Mouse (Mus musculus) embryonic facial prominence, embryonic 12.5 days (tissue): ENCODE measurements around the gene Fbxl8. TPM values are rescaled to one million over a fixed set of nuclear protein-coding genes. Genes with fewer than 3 reads are reported as not detected.

Source experiments
- ATAC-seq: fragments of 200-750 bp; cut with Nextera tagmentation; 2 replicates; pipeline ENCODE4 v1.8.0; 2017; ENCODE audit not compliant: insufficient number of reproducible peaks, insufficient read depth, low FRiP score, low TSS enrichment
- H3K27ac ChIP-seq: fragments of 300-500 bp; sonication (generic); 2 replicates; pipeline ENCODE4 v1.5.1; 2016; ENCODE audit warnings: mild to moderate bottlenecking
- H3K27me3 ChIP-seq: fragments of 300-500 bp; sonication (generic); 2 replicates; pipeline ENCODE4 v1.6.1; 2016; ENCODE audit warnings: mild to moderate bottlenecking, moderate library complexity
- H3K36me3 ChIP-seq: fragments of 300-500 bp; sonication (generic); 2 replicates; pipeline ENCODE4 v1.6.1; 2016; ENCODE audit warnings: mild to moderate bottlenecking
- H3K4me1 ChIP-seq: fragments of 300-500 bp; sonication (generic); 2 replicates; pipeline ENCODE4 v1.6.1; 2016
- H3K4me2 ChIP-seq: fragments of 300-500 bp; sonication (generic); replicated peaks from 2 replicates; pipeline ENCODE4 v1.6.1; 2016; ENCODE audit warnings: mild to moderate bottlenecking, moderate library complexity
- H3K4me3 ChIP-seq: fragments of 300-500 bp; sonication (generic); 2 replicates; pipeline ENCODE4 v1.5.1; 2016; ENCODE audit warnings: mild to moderate bottlenecking
- H3K9ac ChIP-seq: fragments of 300-500 bp; sonication (generic); 2 replicates; pipeline ENCODE4 v1.6.1; 2016; ENCODE audit warnings: mild to moderate bottlenecking, moderate library complexity
- H3K9me3 ChIP-seq: fragments of 300-500 bp; sonication (generic); 2 replicates; pipeline ENCODE4 v1.6.1; 2016; ENCODE audit warnings: mild to moderate bottlenecking, moderate library complexity
- WGBS: fragments of 180-500 bp; shearing (Covaris S2); methylation state at CpG from one replicate; pipeline ENCODE4 v1.1.7; 2016; 5-methylcytosine and 5-hydroxymethylcytosine counted together
- polyA plus RNA-seq: library from polyadenylated mRNA; unstranded; fragments of >200 nt; fragmentation: Nextera tagmentation; extraction: Ambion mirVana; gene quantifications from 2 replicates; pipeline ENCODE4 v1.2.1, GENCODE M21; 2016

Fbxl8 gene
- polyA plus RNA-seq, 1 experiment from 2014 or later = 1.4 TPM

DNA sequence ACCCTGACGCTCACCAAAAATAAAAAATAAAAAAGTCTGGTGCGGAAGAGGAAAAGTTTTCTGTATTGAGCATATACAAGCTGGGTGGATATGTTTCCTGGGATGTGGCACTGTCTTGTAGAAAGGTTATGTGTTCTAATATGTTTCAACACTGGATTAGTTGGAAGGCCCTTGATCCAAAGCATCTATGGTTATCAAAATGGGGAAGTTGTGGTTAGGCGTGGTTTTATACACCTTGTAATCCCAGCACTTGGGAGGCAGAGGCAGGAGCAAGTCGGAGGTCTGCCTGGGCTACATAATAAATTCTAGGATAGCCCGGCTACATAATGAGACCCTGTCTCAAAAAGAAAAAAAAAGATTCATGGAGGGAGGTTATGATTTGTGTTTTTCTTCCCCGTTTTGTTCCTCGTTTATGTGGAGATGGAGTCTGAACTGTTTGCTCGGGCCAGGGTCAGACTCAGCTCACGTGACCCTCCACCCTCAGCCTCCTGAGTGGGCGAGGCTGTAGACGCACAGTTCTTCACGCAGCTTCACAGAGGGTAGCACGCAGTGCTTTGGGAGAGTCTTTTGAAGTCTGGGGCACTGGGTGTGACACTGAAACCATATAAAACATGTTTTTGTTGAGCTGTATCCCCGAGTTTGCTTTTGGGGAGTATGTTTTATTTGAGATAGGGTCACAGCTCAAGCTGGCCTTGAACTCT, 26.9 kb upstream of the Fbxl8 start:
- no peaks in the 10 kb centered on the region for H3K9me3 ChIP-seq
- H3K9ac ChIP-seq = no peak overlapping the region
- H3K4me1 ChIP-seq = no peaks in the 10 kb centered on the region
- no peak overlapping the region for H3K4me3 ChIP-seq
- H3K27ac ChIP-seq = no peak overlapping the region
- no peak overlapping the region for H3K4me2 ChIP-seq
- H3K36me3 ChIP-seq = peaks cover 52% of the 10 kb centered on the region
- no peaks in the 10 kb centered on the region for H3K27me3 ChIP-seq
- 90% methylated on average over 14 of the region's 14 CpGs for WGBS
- ATAC-seq = no peak

DNA sequence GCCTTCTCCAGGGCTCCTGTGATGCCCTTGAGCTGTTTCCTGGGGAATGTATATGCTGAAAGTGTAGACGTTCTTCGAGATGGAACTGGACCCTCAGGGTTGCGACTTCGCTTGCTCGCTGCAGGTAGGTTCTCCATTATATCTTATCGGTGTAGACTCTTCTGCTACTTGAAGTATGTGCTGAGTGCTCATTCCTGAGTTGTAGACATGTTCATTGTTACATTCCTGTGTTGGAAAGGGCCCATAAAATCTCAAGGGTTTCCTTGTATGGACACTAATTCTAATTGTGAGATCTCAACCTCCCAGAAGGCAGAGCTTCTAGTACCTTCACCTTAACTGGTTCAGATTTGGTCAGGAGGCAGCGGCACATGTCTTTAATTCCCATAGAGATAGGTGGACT, 23.4 kb upstream of the Fbxl8 start:
- no peaks in the 10 kb centered on the region for H3K9me3 ChIP-seq
- 94% methylated on average over 7 of the region's 7 CpGs for WGBS
- no peak overlapping the region for H3K4me3 ChIP-seq
- no peak overlapping the region for H3K27ac ChIP-seq
- no peaks in the 10 kb centered on the region for H3K27me3 ChIP-seq
- no peak overlapping the region for H3K9ac ChIP-seq
- H3K4me1 ChIP-seq = no peaks in the 10 kb centered on the region
- no peak for ATAC-seq
- H3K36me3 ChIP-seq = peaks cover 44% of the 10 kb centered on the region
- H3K4me2 ChIP-seq = no peak overlapping the region

DNA sequence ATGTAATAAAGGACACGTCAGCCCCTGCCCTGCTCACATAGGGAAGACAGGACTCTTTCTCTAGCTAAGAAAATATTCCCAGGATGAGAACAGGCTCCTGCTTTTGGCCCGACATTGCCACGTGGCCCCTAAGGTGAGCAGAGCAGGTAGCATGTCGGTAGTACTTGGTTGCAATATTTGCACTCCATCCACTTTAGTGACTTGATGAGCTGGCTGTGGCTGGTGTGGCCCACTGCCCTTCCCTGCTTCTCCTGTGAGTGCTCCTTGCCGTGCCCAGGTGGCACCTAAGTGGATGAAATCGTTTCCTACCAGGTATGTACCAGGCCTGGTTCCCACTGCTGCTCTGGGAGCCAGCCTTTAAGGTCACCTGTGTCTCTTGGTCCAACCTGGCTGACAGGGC, 12.5 kb upstream of the Fbxl8 start:
- Histone ChIP-seq H3K27me3 (peaks cover 14% of the 10 kb centered on the region; the same call in 1 of the 2 replicates), H3K36me3 (peaks cover 46% of the 10 kb centered on the region)
- no peak for ATAC-seq

DNA sequence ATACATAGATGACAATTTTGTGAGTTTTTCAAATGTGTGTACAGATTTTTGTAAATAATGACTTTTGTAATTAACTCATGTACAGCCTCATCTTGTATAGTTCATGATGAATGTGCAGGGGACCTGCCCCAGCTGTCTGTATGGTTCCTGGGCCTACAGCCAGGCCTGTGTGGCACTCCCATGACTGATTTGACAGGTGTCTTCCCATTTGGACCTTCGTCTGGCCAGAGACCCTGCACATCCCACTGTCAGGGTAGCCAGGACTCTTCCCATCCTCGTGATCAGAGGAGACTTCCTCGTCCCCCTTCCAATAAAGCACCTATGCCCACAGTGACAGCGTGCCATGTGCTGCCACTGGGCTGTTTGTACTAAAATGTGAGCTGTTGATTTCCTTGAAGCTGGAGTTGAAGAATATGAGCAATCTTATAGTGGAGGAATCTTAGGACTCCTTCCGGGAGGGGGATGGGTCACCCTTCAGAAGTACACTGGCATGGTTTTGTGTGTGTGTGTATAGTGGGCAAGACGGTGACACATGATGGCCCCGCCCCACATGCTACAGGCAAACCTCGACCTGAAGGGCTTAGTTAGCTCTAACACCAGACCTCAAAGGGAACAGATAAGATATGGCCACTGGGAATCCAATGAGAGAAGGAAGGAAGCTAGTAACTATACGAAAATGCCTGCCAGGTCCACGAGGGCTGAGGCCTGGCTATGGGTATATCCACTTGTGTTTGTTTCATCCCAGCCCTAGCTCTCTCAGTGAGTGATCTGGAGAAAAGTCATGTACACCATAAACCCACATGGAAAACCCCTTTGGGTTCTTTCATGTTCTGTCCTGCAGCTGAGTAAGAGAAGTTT, 11.5 kb upstream of the Fbxl8 start:
- WGBS = 86% methylated on average over 10 of the region's 10 CpGs
- Histone ChIP-seq H3K4me2 (no peak overlapping the region), H3K9me3 (no peaks in the 10 kb centered on the region), H3K9ac (no peak overlapping the region), H3K27ac (no peak overlapping the region), H3K4me1 (peaks cover 14% of the 10 kb centered on the region), H3K36me3 (peaks cover 43% of the 10 kb centered on the region), H3K4me3 (no peak overlapping the region), H3K27me3 (peaks cover 23% of the 10 kb centered on the region)
- no peak for ATAC-seq

More for the DNA sequence above, 12.5 kb upstream of the Fbxl8 start:
- Histone ChIP-seq H3K9ac (no peak overlapping the region), H3K4me1 (peaks cover 14% of the 10 kb centered on the region), H3K27ac (no peak overlapping the region), H3K4me3 (no peak overlapping the region), H3K9me3 (no peaks in the 10 kb centered on the region), H3K4me2 (no peak overlapping the region)
- WGBS = 89% methylated on average over 6 of the region's 6 CpGs

DNA sequence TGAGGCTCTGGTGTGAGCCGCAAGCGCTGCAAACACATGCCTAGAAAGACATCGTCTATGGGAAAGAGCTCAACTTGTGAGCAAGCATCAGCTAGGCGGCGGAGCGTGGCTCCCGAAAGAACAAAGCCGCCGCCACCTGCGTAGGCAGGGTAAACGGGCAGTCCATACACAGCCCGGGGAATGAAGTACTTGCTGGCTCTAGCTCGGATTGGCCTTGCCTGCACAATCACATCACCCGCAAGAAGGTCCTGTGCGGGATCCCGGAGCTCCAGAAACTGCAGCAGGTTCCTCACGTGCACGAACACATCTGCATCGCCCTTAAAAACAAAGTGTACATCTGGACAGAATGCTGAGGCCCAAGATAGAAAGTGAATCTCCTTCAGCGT, 10.7 kb upstream of the Fbxl8 start:
- Histone ChIP-seq H3K27me3 (peaks cover 31% of the 10 kb centered on the region), H3K9me3 (no peaks in the 10 kb centered on the region), H3K4me2 (peak overlapping the region; percentile 96), H3K4me3 (peak overlapping the region; percentile 66), H3K36me3 (peaks cover 35% of the 10 kb centered on the region), H3K4me1 (peaks cover 16% of the 10 kb centered on the region), H3K9ac (peak overlapping the region; percentile 72; the same call in 1 of the 2 replicates), H3K27ac (no peak overlapping the region)
- ATAC-seq = no peak
- WGBS = 42% methylated on average over 20 of the region's 20 CpGs

DNA sequence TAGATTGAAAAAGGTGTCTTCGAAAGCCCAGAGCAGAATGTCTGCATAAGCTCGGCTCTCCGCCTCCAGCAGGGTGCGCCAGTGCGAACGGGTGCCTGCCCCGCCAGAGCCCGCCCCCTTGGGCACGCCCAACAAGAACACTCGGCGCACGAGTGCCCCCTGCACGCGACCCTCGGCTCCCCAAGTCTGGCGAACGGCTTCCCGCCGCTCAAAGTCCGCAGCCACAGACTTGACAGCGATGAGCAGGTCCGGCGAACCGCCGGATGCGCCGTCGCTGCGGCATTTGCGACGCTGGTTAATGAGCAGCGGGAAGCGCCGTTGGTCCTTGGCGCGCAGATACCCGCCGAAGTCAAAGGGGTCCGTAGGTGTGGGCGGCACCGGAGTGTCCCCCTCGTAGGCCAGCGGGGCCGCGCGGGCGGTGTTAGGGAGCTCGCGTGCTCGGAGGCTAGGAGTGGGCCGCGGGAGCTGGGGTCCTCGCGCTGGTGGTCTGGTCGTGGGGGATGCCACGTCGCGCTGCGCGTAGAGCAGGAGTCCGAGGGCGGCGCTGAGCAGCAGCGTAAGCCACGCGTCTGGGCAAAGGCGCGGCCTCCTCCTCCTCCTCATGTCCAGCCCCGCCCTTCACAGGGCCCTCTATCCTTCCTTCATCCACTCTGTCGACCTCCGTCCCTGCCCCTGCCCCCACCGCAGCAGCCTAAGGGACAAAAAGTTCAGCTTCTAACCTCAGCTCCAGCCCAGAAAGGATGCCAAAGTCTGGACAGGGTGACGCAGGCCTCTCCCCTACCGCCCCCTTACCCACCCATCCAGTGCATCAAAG, 10.1 kb upstream of the Fbxl8 start:
- ATAC-seq = peak; percentile 85
- Histone ChIP-seq H3K9me3 (no peaks in the 10 kb centered on the region), H3K9ac (peak overlapping the region; percentile 72), H3K4me1 (peaks cover 21% of the 10 kb centered on the region), H3K4me2 (peak overlapping the region; percentile 96), H3K4me3 (peak overlapping the region; percentile 66), H3K27me3 (peaks cover 37% of the 10 kb centered on the region), H3K36me3 (peaks cover 29% of the 10 kb centered on the region), H3K27ac (peak overlapping the region; percentile 73; the same call in 1 of the 2 replicates)
- WGBS = 1% methylated on average over 72 of the region's 74 CpGs

DNA sequence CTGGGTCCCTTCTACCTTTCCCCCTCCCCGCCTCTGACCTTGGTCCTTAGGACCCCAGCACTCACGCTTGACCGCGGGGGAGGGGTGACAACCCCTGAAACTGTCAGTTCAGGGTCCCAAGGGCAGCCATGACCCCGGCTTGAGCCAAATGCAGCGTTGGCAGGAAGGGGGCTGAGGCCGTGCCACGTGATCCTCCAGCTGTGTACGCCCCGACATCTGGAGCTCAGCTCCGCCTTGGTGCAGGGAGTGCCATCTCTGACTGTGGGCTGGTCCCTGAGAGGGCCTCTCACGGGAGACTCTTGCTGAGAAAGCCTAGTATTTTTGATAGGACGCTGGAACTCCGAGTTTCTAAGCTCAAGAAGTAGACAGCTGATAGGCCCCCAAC, 9.5 kb upstream of the Fbxl8 start, which contains the start of gene B3gnt9:
TSS of gene B3gnt9 (minus strand) at position 188 of the 385 bp plus-strand sequence.
- peak within 1 kb of the TSS; percentile 72 for H3K9ac ChIP-seq
- no peaks in the 10 kb centered on the region for H3K9me3 ChIP-seq
- 1% methylated on average over 14 of the region's 14 CpGs for WGBS
- peaks cover 27% of the 10 kb centered on the region for H3K4me1 ChIP-seq
- H3K27me3 ChIP-seq = peaks cover 43% of the 10 kb centered on the region
- H3K27ac ChIP-seq = peak within 1 kb of the TSS; percentile 73; the same call in 1 of the 2 replicates
- ATAC-seq = peak; percentile 49; the same call in 1 of the 2 replicates
- peak within 1 kb of the TSS; percentile 66 for H3K4me3 ChIP-seq
- H3K4me2 ChIP-seq = peak within 1 kb of the TSS; percentile 96
- H3K36me3 ChIP-seq = peaks cover 23% of the 10 kb centered on the region

DNA sequence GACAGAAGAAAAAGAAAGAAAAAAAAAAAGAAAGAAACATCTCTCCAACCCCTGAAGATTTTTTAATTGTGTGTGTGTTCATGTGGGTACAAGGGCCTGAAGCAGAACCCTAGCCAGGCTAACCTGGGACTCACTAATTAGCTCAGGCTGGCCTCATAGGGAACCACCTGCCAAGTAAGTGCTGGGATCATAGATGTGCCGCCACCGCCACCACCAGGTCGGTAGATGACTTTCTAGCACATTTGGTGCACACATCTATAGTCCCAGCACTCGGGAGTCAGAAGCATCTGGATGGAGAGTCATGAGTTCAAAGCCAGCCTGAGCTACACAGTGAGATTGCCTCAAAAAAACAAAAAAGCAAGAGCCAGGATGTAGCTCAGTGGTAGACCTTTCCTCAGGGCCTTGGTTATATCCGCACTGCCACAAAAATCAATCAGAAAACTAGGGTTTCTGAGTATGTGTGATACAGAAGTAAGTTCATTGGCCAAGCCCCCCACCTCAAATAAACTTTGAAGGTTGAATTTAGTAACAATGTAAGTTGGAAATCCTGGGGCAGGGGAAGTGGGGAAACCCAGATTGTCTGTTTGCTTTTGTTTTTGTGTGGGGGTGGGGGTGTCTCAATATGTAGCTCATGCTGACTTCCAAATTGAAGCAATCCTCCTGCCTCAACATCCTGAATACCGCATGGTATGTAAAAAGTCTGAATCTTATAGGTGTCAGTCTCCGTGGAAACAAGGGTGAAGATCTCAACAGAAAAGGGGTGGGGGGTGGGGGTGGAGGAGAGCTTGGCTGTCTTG, 6.9 kb upstream of the Fbxl8 start:
- no peak overlapping the region for H3K9ac ChIP-seq
- no peak overlapping the region for H3K27ac ChIP-seq
- 69% methylated on average over 7 of the region's 7 CpGs for WGBS
- peaks cover 27% of the 10 kb centered on the region for H3K4me1 ChIP-seq
- H3K4me3 ChIP-seq = no peak overlapping the region
- no peaks in the 10 kb centered on the region for H3K36me3 ChIP-seq
- H3K27me3 ChIP-seq = peaks cover 65% of the 10 kb centered on the region
- no peak for ATAC-seq
- no peaks in the 10 kb centered on the region for H3K9me3 ChIP-seq
- no peak overlapping the region for H3K4me2 ChIP-seq

DNA sequence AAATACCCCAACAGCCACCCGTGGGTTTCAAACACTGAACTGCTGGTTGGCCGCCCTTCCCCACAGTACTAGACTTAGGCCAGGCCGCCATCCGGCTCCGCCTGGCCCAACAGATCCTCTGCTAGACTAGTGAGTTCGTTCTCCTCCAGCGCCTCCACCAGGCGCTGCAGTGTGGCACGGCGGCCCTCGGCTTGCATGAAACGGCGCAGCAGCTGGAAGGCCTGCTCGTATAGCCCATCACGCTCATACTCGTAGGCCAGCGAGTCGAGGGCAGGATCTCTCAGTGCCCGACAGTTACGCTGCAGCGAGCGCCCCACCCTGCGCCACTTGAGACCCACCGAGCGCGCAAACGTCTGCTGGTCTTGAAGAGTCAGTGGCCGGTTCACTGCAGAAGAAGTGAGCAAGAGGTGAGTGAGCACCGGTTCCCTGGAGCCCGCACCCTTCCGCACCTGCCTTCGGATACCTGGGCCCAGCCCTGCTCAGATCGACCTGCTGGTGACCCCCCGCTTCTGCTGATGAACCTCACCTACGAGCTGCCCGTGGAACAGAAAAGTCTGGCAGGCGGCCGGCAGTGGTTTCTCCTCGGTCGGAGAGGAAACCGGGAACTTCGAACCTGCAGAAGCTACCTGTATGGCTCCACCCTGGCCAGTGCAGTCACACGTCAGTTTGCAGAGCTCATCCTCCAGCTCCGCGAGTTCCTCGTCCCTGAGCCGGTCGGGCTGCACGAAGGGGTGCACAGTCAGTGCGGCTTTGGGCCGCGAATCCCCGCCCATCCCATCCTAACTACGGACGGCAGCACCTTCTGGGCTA, 5.3 kb upstream of the Fbxl8 start:
- WGBS = 3% methylated on average over 55 of the region's 55 CpGs
- Histone ChIP-seq H3K4me2 (peak overlapping the region; percentile 69), H3K9me3 (no peaks in the 10 kb centered on the region), H3K4me1 (peaks cover 26% of the 10 kb centered on the region), H3K27me3 (peaks cover 81% of the 10 kb centered on the region), H3K27ac (no peak overlapping the region), H3K9ac (peak overlapping the region; percentile 42; the same call in 1 of the 2 replicates), H3K36me3 (no peaks in the 10 kb centered on the region), H3K4me3 (peak overlapping the region; percentile 34)
- peak; percentile 29 for ATAC-seq

DNA sequence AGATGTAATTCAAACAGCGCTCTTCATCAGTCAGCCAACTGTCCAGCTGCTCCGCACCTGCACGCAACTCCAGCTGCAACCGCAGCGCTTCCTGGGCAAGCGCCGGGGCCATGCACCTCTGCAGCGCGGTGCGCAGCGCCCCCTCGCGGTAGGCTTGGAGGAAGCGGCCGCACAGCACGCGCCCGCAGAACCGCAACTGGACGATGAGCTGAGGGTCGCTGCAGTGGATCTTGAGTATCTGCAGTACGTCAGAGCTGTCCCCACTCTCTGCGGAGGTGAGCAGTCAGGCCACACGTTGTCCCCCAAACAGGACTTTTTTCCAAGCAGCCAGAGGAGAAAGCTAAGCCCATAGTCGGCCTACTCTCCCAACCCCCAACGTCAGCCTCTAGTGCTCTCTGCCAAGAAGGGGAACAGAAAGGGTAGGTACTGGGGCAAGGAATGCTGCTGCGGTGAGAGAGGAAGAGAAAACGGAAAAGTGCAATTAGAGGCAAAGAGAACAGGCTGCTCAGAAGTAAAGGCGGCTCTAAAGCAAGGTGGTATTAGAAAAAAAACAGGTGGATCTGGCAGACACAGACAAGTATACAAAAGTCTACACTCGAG, 4.6 kb upstream of the Fbxl8 start:
- Histone ChIP-seq H3K4me1 (peaks cover 24% of the 10 kb centered on the region), H3K27me3 (peaks cover 87% of the 10 kb centered on the region), H3K9ac (peak overlapping the region; percentile 42; the same call in 1 of the 2 replicates), H3K4me2 (peak overlapping the region; percentile 69), H3K9me3 (no peaks in the 10 kb centered on the region), H3K27ac (no peak overlapping the region), H3K36me3 (no peaks in the 10 kb centered on the region), H3K4me3 (peak overlapping the region; percentile 34)
- 4% methylated on average over 30 of the region's 30 CpGs for WGBS
- ATAC-seq = peak; percentile 22
